Mouse (Mus musculus): ENCODE results near the gene Slc12a1. TPM values are rescaled to one million over a fixed set of nuclear protein-coding genes. Genes with fewer than 3 reads are reported as not detected.
A peak's percentile ranks its signal among the peaks of the same experiment; 100 is the strongest.

Slc12a1 gene
- total and polyA plus RNA-seq, 3 experiments, result 0.04 to 0.05 TPM; not detected in 1

GRCm38 (mm10) chr2:125259230-125260120 is 107.2 kb downstream of the Slc12a1 start:
- in situ Hi-C loops (cut with MboI; ENCODE audit: low pct_ligation_motif_present, low pct_unique_long_range_greater_than_20kb, low sequenced_read_pairs), result no loop called here

GRCm38 (mm10) chr2:125260326-125260725 is 108.0 kb downstream of the Slc12a1 start:
- Histone ChIP-seq H3K27me3 (replicated peaks) (no peaks in the 10 kb centered on the region), H3K4me1 (ENCODE audit: control insufficient read depth in 1 of 2, insufficient read depth in 2 of 2) (no peaks in the 10 kb centered on the region), H3K9ac (ENCODE audit: insufficient read depth, low read depth) (no peak overlapping the region), H3K27ac (ENCODE audit: insufficient read depth, low read depth) (no peak overlapping the region), H3K79me2 (replicated peaks; ENCODE audit: control insufficient read depth, extremely low read depth, insufficient read depth, poor library complexity, severe bottlenecking) (peaks cover 6% of the 10 kb centered on the region; the same call in 1 of the 2 replicates), H3K4me2 (ENCODE audit: insufficient read depth, low read depth, poor library complexity, severe bottlenecking) (no peak overlapping the region), H3K9me3 (replicated peaks; ENCODE audit: low read length) (no peaks in the 10 kb centered on the region), H3K4me3 (replicated peaks in 1 of 3; ENCODE audit: low read depth in 2 of 3, low read length in 2 of 3, poor library complexity in 1 of 3) (no peak overlapping the region), H3K36me3 (replicated peaks in 1 of 2; ENCODE audit: control insufficient read depth in 1 of 2, insufficient read depth in 1 of 2, low read length in 1 of 2) (peaks cover 34 to 55% of the 10 kb centered on the region in 2 experiments)
- in situ Hi-C loops (cut with MboI; ENCODE audit: low pct_ligation_motif_present, low pct_unique_long_range_greater_than_20kb, low sequenced_read_pairs) (no loop called here), dilution Hi-C loops (cut with MboI; ENCODE audit: extremely low pct_ligation_motif_present, extremely low pct_unique_long_range_greater_than_20kb, low sequenced_read_pairs) (no loop called here)
- no peak for DNase-seq (ENCODE audit: extremely low read depth)
- TF ChIP-seq POLR2A (IDR thresholded peaks at IDR 0.05; ENCODE audit: low read depth, low read length) (no peak), SIN3A (IDR thresholded peaks at IDR 0.05; ENCODE audit: low read length) (no peak)

More at GRCm38 (mm10) chr2:125259230-125260120, 107.2 kb downstream of the Slc12a1 start:
- peaks cover 42 to 61% of the 10 kb centered on the region in 2 experiments for H3K36me3 ChIP-seq (replicated peaks in 1 of 2; ENCODE audit: control insufficient read depth in 1 of 2, insufficient read depth in 1 of 2, low read length in 1 of 2)
- peak; percentile 59 for DNase-seq (ENCODE audit: extremely low read depth)
- H3K9me3 ChIP-seq (replicated peaks; ENCODE audit: low read length), result peaks cover 2% of the 10 kb centered on the region
- no peaks in the 10 kb centered on the region for H3K4me1 ChIP-seq (ENCODE audit: control insufficient read depth in 1 of 2, insufficient read depth in 2 of 2)
- no peak overlapping the region for H3K4me3 ChIP-seq (replicated peaks in 1 of 3; ENCODE audit: low read depth in 2 of 3, low read length in 2 of 3, poor library complexity in 1 of 3)
- no peak for TF ChIP-seq UBTF (IDR thresholded peaks at IDR 0.05; ENCODE audit: low read depth, low read length)
- no peak for TF ChIP-seq MXI1 (IDR thresholded peaks at IDR 0.05; ENCODE audit: low read depth, low read length)
- TF ChIP-seq NELFE (IDR thresholded peaks at IDR 0.05; ENCODE audit: low read depth, low read length), result no peak
- TF ChIP-seq TBP (conservative IDR thresholded peaks at IDR 0.05; ENCODE audit: low read depth, low read length), result no peak
- no peak for TF ChIP-seq USF1 (IDR thresholded peaks at IDR 0.05; ENCODE audit: low read depth, low read length)
- TF ChIP-seq POLR2AphosphoS2 (IDR thresholded peaks at IDR 0.05; ENCODE audit: low read depth, low read length), result peak; percentile 59; the same call in 1 of the 2 replicates
- peak; percentile 32 to 66; a peak in 3 of 4 replicates for TF ChIP-seq CTCF (conservative IDR thresholded peaks at IDR 0.05 in 1 of 2, IDR thresholded peaks at IDR 0.05 in 1 of 2; ENCODE audit: low read depth in 2 of 2, low read length in 2 of 2)
- no peak for TF ChIP-seq USF2 (conservative IDR thresholded peaks at IDR 0.05; ENCODE audit: low read depth, low read length)
- TF ChIP-seq MEF2A (IDR thresholded peaks at IDR 0.05; ENCODE audit: borderline replicate concordance, low read depth, low read length), result no peak
- no peak for TF ChIP-seq NRF1 (IDR thresholded peaks at IDR 0.05; ENCODE audit: low read depth, low read length)
- TF ChIP-seq RAD21 (IDR thresholded peaks at IDR 0.05; ENCODE audit: low read depth, low read length), result peak; percentile 58
- no peak for TF ChIP-seq RCOR1 (conservative IDR thresholded peaks at IDR 0.05; ENCODE audit: low read depth, low read length)
- TF ChIP-seq TCF12 (IDR thresholded peaks at IDR 0.05; ENCODE audit: low read depth, low read length), result no peak
- TF ChIP-seq CHD1 (IDR thresholded peaks at IDR 0.05; ENCODE audit: low read depth, low read length), result no peak
- no peak for TF ChIP-seq CHD2 (IDR thresholded peaks at IDR 0.05; ENCODE audit: low read length)
- TF ChIP-seq JUND (conservative IDR thresholded peaks at IDR 0.05; ENCODE audit: low read depth, low read length), result no peak
- TF ChIP-seq SMC3 (IDR thresholded peaks at IDR 0.05; ENCODE audit: low read depth, low read length), result peak; percentile 33
- no peak for TF ChIP-seq E2F4 (IDR thresholded peaks at IDR 0.05; ENCODE audit: insufficient replicate concordance, low read depth, low read length)
- no peak; the same call in 1 of the 2 replicates for TF ChIP-seq ZMIZ1 (IDR thresholded peaks at IDR 0.05; ENCODE audit: low read depth, low read length)
- TF ChIP-seq GABPA (IDR thresholded peaks at IDR 0.05; ENCODE audit: insufficient replicate concordance, low read depth, low read length), result no peak
- no peak for TF ChIP-seq MYC (IDR thresholded peaks at IDR 0.05; ENCODE audit: low read depth, low read length)
- no peak overlapping the region for H3K9ac ChIP-seq (ENCODE audit: insufficient read depth, low read depth)
- no peak overlapping the region for H3K4me2 ChIP-seq (ENCODE audit: insufficient read depth, low read depth, poor library complexity, severe bottlenecking)
- no peaks in the 10 kb centered on the region for H3K27me3 ChIP-seq (replicated peaks)
- H3K79me2 ChIP-seq (replicated peaks; ENCODE audit: control insufficient read depth, extremely low read depth, insufficient read depth, poor library complexity, severe bottlenecking), result peaks cover 13% of the 10 kb centered on the region
- dilution Hi-C loops (cut with MboI; ENCODE audit: extremely low pct_ligation_motif_present, extremely low pct_unique_long_range_greater_than_20kb, low sequenced_read_pairs), result no loop called here
- no peak overlapping the region for H3K27ac ChIP-seq (ENCODE audit: insufficient read depth, low read depth)

All from CH12.LX (cell line).